Mouse (Mus musculus) stomach, embryonic 14.5 days (tissue): ENCODE measurements around the gene Inhbc. TPM values are rescaled to one million over a fixed set of nuclear protein-coding genes. Genes with fewer than 3 reads are reported as not detected.
A peak's percentile ranks its signal among the peaks of the same experiment; 100 is the strongest.

Experiments
- ATAC-seq: fragments of 200-750 bp; cut with Nextera tagmentation; 2 replicates; pipeline ENCODE4 v1.8.0; 2017; ENCODE audit warnings: low read depth, moderate TSS enrichment; ENCODE audit not compliant: insufficient number of reproducible peaks, insufficient read depth, low FRiP score
- H3K27ac ChIP-seq: fragments of 300-500 bp; sonication (generic); 2 replicates; pipeline ENCODE4 v1.5.1; 2014; ENCODE audit warnings: mild to moderate bottlenecking, low read length, moderate library complexity, mixed read lengths
- H3K27me3 ChIP-seq: fragments of 300-500 bp; sonication (generic); 2 replicates; pipeline ENCODE4 v1.6.1; 2014; ENCODE audit warnings: low read length, control low read depth, mixed read lengths; ENCODE audit not compliant: control insufficient read depth, insufficient read depth
- H3K36me3 ChIP-seq: fragments of 300-500 bp; sonication (generic); 2 replicates; pipeline ENCODE4 v1.6.1; 2014; ENCODE audit warnings: mild to moderate bottlenecking, control low read depth, low read length, moderate library complexity, mixed read lengths; ENCODE audit not compliant: control insufficient read depth, insufficient read depth
- H3K4me1 ChIP-seq: fragments of 300-500 bp; sonication (generic); 2 replicates; pipeline ENCODE4 v1.6.1; 2014; ENCODE audit warnings: low read length, control low read depth, mixed read lengths; ENCODE audit not compliant: control insufficient read depth, insufficient read depth
- H3K4me2 ChIP-seq: fragments of 300-500 bp; sonication (generic); replicated peaks from 2 replicates; pipeline ENCODE4 v1.6.1; 2014; ENCODE audit warnings: low read depth, low read length, control low read depth
- H3K4me3 ChIP-seq: fragments of 300-500 bp; sonication (generic); 2 replicates; pipeline ENCODE4 v1.5.1; 2014; ENCODE audit warnings: low read depth, low read length, control low read depth
- H3K9ac ChIP-seq: fragments of 300-500 bp; sonication (generic); replicated peaks from 2 replicates; pipeline ENCODE4 v1.6.1; 2014; ENCODE audit warnings: low read depth, mild to moderate bottlenecking, control low read depth, low read length, moderate library complexity, mixed read lengths
- H3K9me3 ChIP-seq: fragments of 300-500 bp; sonication (generic); 2 replicates; pipeline ENCODE4 v1.6.1; 2016; ENCODE audit warnings: low read depth, low read length, control low read depth; ENCODE audit not compliant: control insufficient read depth
- WGBS: fragments of 180-500 bp; shearing (Covaris S2); extraction: QIAGEN DNeasy Blood & Tissue Kit; methylation state at CpG from one replicate; pipeline ENCODE4 v1.1.7; 2014; 5-methylcytosine and 5-hydroxymethylcytosine counted together
- polyA plus RNA-seq: library from polyadenylated mRNA; unstranded; fragments of >200 nt; fragmentation: Nextera tagmentation; extraction: Ambion mirVana; gene quantifications from 2 replicates; pipeline ENCODE4 v1.2.1, GENCODE M21; 2014

The Inhbc gene
- polyA plus RNA-seq, 1 experiment from 2014 or later: 0.35 TPM

- Histone ChIP-seq H3K9me3 (no peaks in the 10 kb centered on the region), H3K4me1 (peaks cover 15% of the 10 kb centered on the region), H3K27me3 (no peaks in the 10 kb centered on the region), H3K4me3 (peak overlapping the region; percentile 61), H3K27ac (peak overlapping the region; percentile 88; the same call in 1 of the 2 replicates), H3K9ac (peak overlapping the region; percentile 83; the same call in 1 of the 2 replicates), H3K36me3 (no peaks in the 10 kb centered on the region), H3K4me2 (peak overlapping the region; percentile 65)
- 49% methylated on average over 2 of the region's 2 CpGs for WGBS
- no peak for ATAC-seq
These were observed 11.5 kb upstream of the Inhbc start for GRCm38 (mm10) chr10:127381743-127382134.

- WGBS: under 1% methylated on average over 30 of the region's 79 CpGs
- Histone ChIP-seq H3K27ac (peak overlapping the region; percentile 88), H3K9me3 (no peaks in the 10 kb centered on the region), H3K4me2 (peak overlapping the region; percentile 65), H3K27me3 (no peaks in the 10 kb centered on the region), H3K4me1 (peaks cover 13% of the 10 kb centered on the region), H3K36me3 (no peaks in the 10 kb centered on the region), H3K4me3 (peak overlapping the region; percentile 61), H3K9ac (peak overlapping the region; percentile 83)
- ATAC-seq: peak; percentile 73
These were observed 10.8 kb upstream of the Inhbc start for GRCm38 (mm10) chr10:127380767-127381742.

GRCm38 (mm10) chr10:127380251-127380691, 10.0 kb upstream of the Inhbc start, which contains the start of gene R3hdm2:
Gene R3hdm2, plus strand, starts transcription at chr10:127380327.
- H3K4me1 ChIP-seq: peaks cover 6% of the 10 kb centered on the region
- H3K4me2 ChIP-seq: peak within 1 kb of the TSS; percentile 65
- WGBS: under 1% methylated on average over 38 of the region's 53 CpGs
- no peaks in the 10 kb centered on the region for H3K27me3 ChIP-seq
- no peaks in the 10 kb centered on the region for H3K36me3 ChIP-seq
- peak; percentile 95 for ATAC-seq
- H3K27ac ChIP-seq: peak within 1 kb of the TSS; percentile 88
- H3K9ac ChIP-seq: peak within 1 kb of the TSS; percentile 83
- no peaks in the 10 kb centered on the region for H3K9me3 ChIP-seq
- H3K4me3 ChIP-seq: peak within 1 kb of the TSS; percentile 61

GRCm38 (mm10) chr10:127379654-127380053, 9.4 kb upstream of the Inhbc start:
- H3K36me3 ChIP-seq: no peaks in the 10 kb centered on the region
- peak overlapping the region; percentile 54; the same call in 1 of the 2 replicates for H3K4me2 ChIP-seq
- peak overlapping the region; percentile 61 for H3K4me3 ChIP-seq
- H3K27ac ChIP-seq: peak overlapping the region; percentile 87
- H3K4me1 ChIP-seq: peaks cover 6% of the 10 kb centered on the region
- no peaks in the 10 kb centered on the region for H3K9me3 ChIP-seq
- H3K27me3 ChIP-seq: no peaks in the 10 kb centered on the region
- ATAC-seq: no peak
- WGBS: 82% methylated on average over 8 of the region's 8 CpGs
- no peak overlapping the region for H3K9ac ChIP-seq

GRCm38 (mm10) chr10:127377700-127378099, 7.5 kb upstream of the Inhbc start:
- peak; percentile 25; the same call in 1 of the 2 replicates for ATAC-seq
- Histone ChIP-seq H3K27ac (no peak overlapping the region), H3K27me3 (no peaks in the 10 kb centered on the region)

GRCm38 (mm10) chr10:127371023-127371422, 792 bp upstream of the Inhbc start:
- Histone ChIP-seq H3K4me1 (0 out of 2 replicates have a peak, but pooled peaks cover 7% of the 10 kb centered on the region), H3K4me3 (no peak overlapping the region), H3K27ac (no peak overlapping the region), H3K27me3 (no peaks in the 10 kb centered on the region), H3K9me3 (no peaks in the 10 kb centered on the region), H3K36me3 (no peaks in the 10 kb centered on the region), H3K9ac (no peak overlapping the region), H3K4me2 (no peak overlapping the region)
- ATAC-seq: no peak
- WGBS: 75% methylated on average over 2 of the region's 2 CpGs

More at GRCm38 (mm10) chr10:127377700-127378099, 7.5 kb upstream of the Inhbc start:
- H3K4me3 ChIP-seq: no peak overlapping the region
- H3K36me3 ChIP-seq: no peaks in the 10 kb centered on the region
- no peaks in the 10 kb centered on the region for H3K9me3 ChIP-seq
- no peak overlapping the region for H3K4me2 ChIP-seq
- 58% methylated on average over 3 of the region's 3 CpGs for WGBS
- H3K4me1 ChIP-seq: peaks cover 6% of the 10 kb centered on the region
- no peak overlapping the region for H3K9ac ChIP-seq

- Histone ChIP-seq H3K27ac (no peak overlapping the region), H3K4me3 (no peak overlapping the region), H3K36me3 (no peaks in the 10 kb centered on the region), H3K9ac (no peak overlapping the region), H3K4me1 (0 out of 2 replicates have a peak, but pooled peaks cover 7% of the 10 kb centered on the region), H3K4me2 (no peak overlapping the region), H3K27me3 (no peaks in the 10 kb centered on the region), H3K9me3 (no peaks in the 10 kb centered on the region)
- no peak for ATAC-seq
- WGBS: 46% methylated on average over 2 of the region's 2 CpGs
These were observed 2.0 kb downstream of the Inhbc start for GRCm38 (mm10) chr10:127368273-127368672.

GRCm38 (mm10) chr10:127367116-127367515, 3.1 kb downstream of the Inhbc start:
- Histone ChIP-seq H3K36me3 (no peaks in the 10 kb centered on the region), H3K27ac (no peak overlapping the region), H3K4me2 (no peak overlapping the region), H3K27me3 (no peaks in the 10 kb centered on the region), H3K9me3 (no peaks in the 10 kb centered on the region), H3K4me3 (no peak overlapping the region), H3K4me1 (0 out of 2 replicates have a peak, but pooled peaks cover 7% of the 10 kb centered on the region), H3K9ac (no peak overlapping the region)
- WGBS: 71% methylated on average over 5 of the region's 5 CpGs
- no peak for ATAC-seq
